In genomic region chr1:52635932-52636331, GRCm38 (mm10) we compare ENCODE assay signal across 26 mouse cellular contexts.
"Had no signal": no experiment of that assay in that cellular context is flagged by ENCODE, and none has a peak within 500 bp of the region (broad histone marks: within the 10 kb centered on the region; RNA-seq: fewer than 3 reads in every experiment).

No protein-coding gene starts in this region.

- H3K9ac ChIP-seq: hindbrain, embryonic 13.5 days; hindbrain, embryonic 15.5 days; kidney, embryonic 15.5 days; limb, embryonic 13.5 days; limb, embryonic 15.5 days; liver, embryonic 12.5 days; liver, embryonic 14.5 days had no signal

- H3K4me2 ChIP-seq: heart, embryonic 11.5 days; hindbrain, embryonic 13.5 days; hindbrain, embryonic 15.5 days; kidney, embryonic 15.5 days; limb, embryonic 13.5 days; limb, embryonic 15.5 days; liver, embryonic 12.5 days had no signal

- ATAC-seq: hindbrain, postnatal 0 days; intestine, embryonic 16.5 days; liver, embryonic 12.5 days had no signal

- DNase-seq: gastrocnemius, adult 2 months; gastrocnemius, postnatal 10 days; gastrocnemius, postnatal 25 days; heart, adult 2 months; heart, postnatal 10 days; heart, postnatal 4 days; kidney, adult 11 months; kidney, adult 2 months; kidney, adult 9 months; kidney, postnatal 14 days; kidney, postnatal 36 days; layer of hippocampus, adult 9-11 months; layer of hippocampus, postnatal 36 days; left cerebral cortex, postnatal 4 days had no signal

- H3K9me3 ChIP-seq: hindbrain, embryonic 10.5 days; hindbrain, embryonic 13.5 days; hindbrain, embryonic 15.5 days; kidney, embryonic 15.5 days; limb, embryonic 13.5 days; limb, embryonic 15.5 days; liver, embryonic 12.5 days had no signal

- H3K4me3 ChIP-seq: gastrocnemius, adult 2 months; heart, adult 2 months; hindbrain, embryonic 10.5 days; hindbrain, embryonic 13.5 days; hindbrain, embryonic 15.5 days; kidney, embryonic 15.5 days; limb, embryonic 13.5 days; limb, embryonic 15.5 days; liver, embryonic 12.5 days had no signal

- H3K27me3 ChIP-seq: hindbrain, embryonic 13.5 days; hindbrain, embryonic 15.5 days; kidney, embryonic 15.5 days; limb, embryonic 13.5 days; limb, embryonic 15.5 days; liver, embryonic 12.5 days had no signal

- H3K27ac ChIP-seq: gastrocnemius, adult 2 months; heart, adult 2 months; hindbrain, embryonic 10.5 days; hindbrain, embryonic 13.5 days; hindbrain, embryonic 15.5 days; hindbrain, postnatal 0 days; kidney, embryonic 15.5 days; kidney, postnatal 0 days; limb, embryonic 13.5 days; limb, embryonic 15.5 days; liver, embryonic 12.5 days; liver, embryonic 14.5 days had no signal
